Mouse (Mus musculus): ENCODE measurements around the gene Uncx. TPM values are rescaled to one million over a fixed set of nuclear protein-coding genes. Genes with fewer than 3 reads are reported as not detected.

Uncx gene
- polyA plus RNA-seq, 1 experiment from 2014 or later, result not detected

DNA sequence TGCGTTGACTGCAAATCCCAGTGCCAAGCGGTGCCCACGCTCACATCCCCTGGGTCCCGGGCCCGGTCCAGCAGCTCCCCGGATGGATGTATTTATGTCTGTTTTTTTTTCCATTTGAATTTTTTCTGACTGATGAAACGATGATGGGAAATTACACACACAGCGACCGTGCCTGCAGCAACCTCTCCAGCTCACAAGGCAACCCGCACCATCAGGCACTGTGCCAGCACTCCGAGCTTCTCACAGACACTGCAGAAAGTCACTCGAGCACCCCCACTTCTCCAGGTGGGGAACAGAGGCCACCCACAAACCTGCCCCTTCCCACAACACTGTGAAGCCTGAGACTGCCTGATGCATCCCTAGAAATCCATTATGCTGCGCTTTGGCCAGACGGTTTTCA is 51.7 kb downstream of the Uncx start:
- Histone ChIP-seq H3K27ac (no peak overlapping the region), H3K79me2 (ENCODE audit: inconsistent target) (no peaks in the 10 kb centered on the region), H3K36me3 (ENCODE audit: inconsistent target) (no peaks in the 10 kb centered on the region), H3K4me3 (ENCODE audit: inconsistent target) (no peak overlapping the region)
- 84% methylated on average over 14 of the region's 14 CpGs for WGBS (ENCODE audit: missing documents)

Other genes starting within 250 kb of the Uncx start
- 40.4 to 55.9 TPM (median 47.4 TPM) in 3 replicates for gene Adap1, start 217.9 kb upstream of the Uncx start, polyA plus RNA-seq (2018)
- 15.7 to 21.8 TPM (median 18.8 TPM) in 3 replicates for gene Cox19, start 192.1 kb upstream of the Uncx start, polyA plus RNA-seq (2018)
- gene Cyp2w1, start 190.9 kb upstream of the Uncx start, polyA plus RNA-seq (2018), result not detected in 3 replicates
- gene Gpr146, start 165.8 kb upstream of the Uncx start, polyA plus RNA-seq (2018), result 14.0 to 34.3 TPM (median 20.6 TPM) in 3 replicates
- gene C130050O18Rik, start 138.2 kb upstream of the Uncx start, polyA plus RNA-seq (2018), result 3.5 to 9.1 TPM (median 7.6 TPM) in 3 replicates
- gene Gper1, start 120.3 kb upstream of the Uncx start, polyA plus RNA-seq (2018), result not detected in 3 replicates
- 12.7 to 32.4 TPM (median 24.1 TPM) in 3 replicates for gene 3110082I17Rik, start 83.0 kb upstream of the Uncx start, polyA plus RNA-seq (2018)
- gene Zfand2a, start 58.9 kb upstream of the Uncx start, polyA plus RNA-seq (2018), result 68.1 to 90.9 TPM (median 76.5 TPM) in 3 replicates
- 3.8 to 12.7 TPM (median 7.4 TPM) in 3 replicates for gene Micall2, start 192.8 kb downstream of the Uncx start, polyA plus RNA-seq (2018)
- 14.7 to 19.1 TPM (median 17.1 TPM) in 3 replicates for gene Ints1, start 232.2 kb downstream of the Uncx start, polyA plus RNA-seq (2018)
- gene Mafk, start 248.0 kb downstream of the Uncx start, polyA plus RNA-seq (2018), result 20.1 to 25.2 TPM (median 22.3 TPM) in 3 replicates

Data from macrophage (primary cell).